Mouse (Mus musculus): Measurements from ENCODE around the gene Rhoq. TPM values are rescaled to one million over a fixed set of nuclear protein-coding genes. Genes with fewer than 3 reads are reported as not detected.

Gene Rhoq
- polyA plus RNA-seq, 1 experiment from 2014 or later, result 13.0 TPM

- WGBS, result 43% methylated on average over 7 of the region's 7 CpGs
These were observed 24.2 kb upstream of the Rhoq start for GRCm38 (mm10) chr17:86938683-86939082.

DNA sequence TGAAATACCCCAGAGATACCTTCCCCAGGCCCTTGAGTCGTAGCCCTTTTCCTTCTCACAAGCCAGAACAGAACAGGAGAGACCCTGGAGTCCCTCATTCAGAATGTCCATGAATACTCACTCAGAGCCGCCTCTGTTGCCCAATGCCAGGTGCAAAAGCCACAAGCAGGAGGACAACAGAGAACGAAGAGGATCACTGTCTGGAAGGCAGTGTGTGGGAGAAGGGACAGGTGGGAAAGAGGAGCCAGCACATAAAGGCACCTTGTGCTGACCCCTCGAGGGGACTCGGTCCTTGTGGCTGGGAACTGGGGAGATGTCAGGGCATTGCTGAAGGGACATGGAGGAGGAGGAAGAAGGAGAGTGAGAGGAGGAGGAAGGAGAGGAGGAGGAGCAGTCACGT, 20.8 kb upstream of the Rhoq start:
- Histone ChIP-seq H3K4me2 (no peak overlapping the region), H3K4me1 (peaks cover 12% of the 10 kb centered on the region), H3K36me3 (no peaks in the 10 kb centered on the region), H3K4me3 (no peak overlapping the region), H3K27ac (no peak overlapping the region), H3K9me3 (no peaks in the 10 kb centered on the region), H3K27me3 (no peaks in the 10 kb centered on the region), H3K9ac (no peak overlapping the region)
- no peak for ATAC-seq (ENCODE audit: borderline replicate concordance, extremely low read depth, low FRiP score, low TSS enrichment)
- 63% methylated on average over 6 of the region's 6 CpGs for WGBS

More at GRCm38 (mm10) chr17:86938683-86939082, 24.2 kb upstream of the Rhoq start:
- no peak overlapping the region for H3K4me3 ChIP-seq
- H3K9ac ChIP-seq, result no peak overlapping the region
- ATAC-seq (ENCODE audit: borderline replicate concordance, extremely low read depth, low FRiP score, low TSS enrichment), result no peak
- H3K9me3 ChIP-seq, result no peaks in the 10 kb centered on the region
- no peaks in the 10 kb centered on the region; the same call in none of the 2 replicates for H3K27me3 ChIP-seq
- peaks cover 15% of the 10 kb centered on the region for H3K4me1 ChIP-seq
- H3K27ac ChIP-seq, result no peak overlapping the region
- H3K36me3 ChIP-seq, result no peaks in the 10 kb centered on the region
- H3K4me2 ChIP-seq, result no peak overlapping the region

DNA sequence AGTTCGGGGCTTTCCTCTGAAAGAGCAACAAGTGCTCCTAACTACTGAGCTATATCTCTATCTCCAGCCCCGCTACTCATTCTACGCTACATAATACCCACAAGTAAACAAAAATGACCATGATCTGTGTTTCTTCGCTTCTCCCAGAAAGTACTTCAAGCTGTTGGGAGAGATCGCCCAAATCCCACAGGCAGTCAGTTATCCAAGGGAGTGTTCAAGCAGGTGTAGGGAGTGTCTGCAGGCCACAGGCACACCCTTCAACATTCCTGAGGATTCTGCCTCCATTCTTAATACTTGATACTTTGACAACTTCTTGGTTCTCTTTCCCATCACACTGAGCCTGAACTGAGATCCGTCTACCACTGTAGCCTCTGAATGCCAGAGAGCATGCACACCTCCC, 19.7 kb upstream of the Rhoq start:
- 70% methylated on average over 6 of the region's 6 CpGs for WGBS
- ATAC-seq (ENCODE audit: borderline replicate concordance, extremely low read depth, low FRiP score, low TSS enrichment), result no peak
- peaks cover 3% of the 10 kb centered on the region; the same call in 1 of the 2 replicates for H3K4me1 ChIP-seq

GRCm38 (mm10) chr17:86946078-86946477, 16.8 kb upstream of the Rhoq start:
- Histone ChIP-seq H3K4me3 (no peak overlapping the region), H3K27me3 (no peaks in the 10 kb centered on the region), H3K36me3 (no peaks in the 10 kb centered on the region), H3K4me1 (no peaks in the 10 kb centered on the region), H3K4me2 (no peak overlapping the region), H3K9ac (no peak overlapping the region), H3K27ac (no peak overlapping the region), H3K9me3 (no peaks in the 10 kb centered on the region)
- no peak for ATAC-seq (ENCODE audit: borderline replicate concordance, extremely low read depth, low FRiP score, low TSS enrichment)
- WGBS, result 48% methylated on average over 4 of the region's 4 CpGs

More for the DNA sequence above, 19.7 kb upstream of the Rhoq start:
- no peaks in the 10 kb centered on the region for H3K27me3 ChIP-seq
- H3K4me3 ChIP-seq, result no peak overlapping the region
- no peak overlapping the region for H3K4me2 ChIP-seq
- H3K9ac ChIP-seq, result no peak overlapping the region
- no peak overlapping the region for H3K27ac ChIP-seq
- H3K9me3 ChIP-seq, result no peaks in the 10 kb centered on the region
- H3K36me3 ChIP-seq, result no peaks in the 10 kb centered on the region

DNA sequence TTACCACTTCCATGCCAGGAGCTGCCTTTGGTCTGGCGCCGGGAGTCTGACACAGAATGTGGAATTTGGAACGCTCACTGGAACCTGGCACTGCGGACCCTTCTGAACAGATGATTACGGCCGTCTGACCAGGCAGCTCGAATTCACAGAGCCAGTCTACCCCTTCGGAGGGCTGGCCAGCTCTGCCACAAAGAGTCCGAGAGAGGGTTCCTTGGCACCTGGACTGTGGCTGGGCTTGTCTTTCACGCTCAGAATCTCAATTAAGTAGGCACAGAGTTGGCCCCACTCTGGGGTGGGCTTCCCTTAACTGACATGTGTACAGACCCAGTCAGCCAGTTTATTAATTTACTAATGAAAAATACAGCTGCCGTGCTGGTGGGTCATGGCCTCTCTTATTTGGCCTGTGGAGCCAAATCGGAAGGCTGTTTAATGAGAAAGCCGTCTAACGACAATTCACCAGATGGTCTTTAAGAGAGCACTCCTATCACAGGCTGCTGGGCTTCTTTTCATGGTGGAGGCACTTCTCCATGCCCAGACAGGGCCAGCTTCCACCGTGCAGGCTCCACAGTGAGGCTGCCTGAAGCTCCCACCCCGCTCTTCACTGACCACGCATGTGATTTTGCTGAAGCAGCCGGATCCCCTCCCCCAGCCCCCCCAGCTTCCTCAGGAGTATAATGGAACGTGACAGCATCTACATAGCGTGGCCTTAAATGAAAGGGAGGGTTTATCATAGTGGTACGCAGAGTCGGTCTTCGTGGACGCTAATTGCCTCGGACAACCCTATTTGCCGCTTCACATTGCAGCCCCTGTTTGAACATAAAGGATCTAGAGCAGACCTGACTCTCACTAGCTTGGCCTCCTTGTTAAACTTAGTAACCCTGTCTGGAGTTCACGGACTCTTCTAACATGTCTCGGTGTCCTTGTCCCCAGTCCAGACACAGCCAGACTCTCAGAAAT, 14.8 kb upstream of the Rhoq start, which contains the start of gene Atp6v1e2:
TSS of gene Atp6v1e2 (minus strand) at position 58 of the 957 bp plus-strand sequence.
- Histone ChIP-seq H3K9me3 (no peaks in the 10 kb centered on the region), H3K36me3 (no peaks in the 10 kb centered on the region), H3K9ac (no peak within 1 kb of the TSS), H3K27me3 (no peaks in the 10 kb centered on the region), H3K4me3 (no peak within 1 kb of the TSS), H3K4me1 (no peaks in the 10 kb centered on the region), H3K4me2 (no peak within 1 kb of the TSS), H3K27ac (no peak within 1 kb of the TSS)
- ATAC-seq (ENCODE audit: borderline replicate concordance, extremely low read depth, low FRiP score, low TSS enrichment), result no peak
- 80% methylated on average over 28 of the region's 28 CpGs for WGBS

DNA sequence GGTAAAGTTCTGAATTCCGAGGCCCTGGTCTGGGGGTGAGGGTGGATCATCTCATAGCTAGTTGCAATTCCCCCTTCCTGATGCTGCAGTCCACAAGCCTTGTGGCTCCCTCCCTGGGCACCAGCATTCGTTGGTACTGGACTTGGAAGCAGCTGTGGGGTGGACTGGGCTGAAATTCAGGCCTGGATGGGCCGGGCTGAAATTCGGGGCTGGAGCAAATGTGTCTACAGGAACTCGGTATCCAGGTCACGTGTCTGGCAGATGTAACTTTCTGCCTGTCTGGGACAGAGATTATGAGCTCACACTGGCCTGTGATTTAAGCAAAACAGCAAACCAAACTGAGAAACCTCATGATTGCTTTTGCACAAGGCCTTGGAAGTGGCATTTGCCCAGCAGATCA, 14.1 kb upstream of the Rhoq start:
- ATAC-seq (ENCODE audit: borderline replicate concordance, extremely low read depth, low FRiP score, low TSS enrichment), result no peak
- no peaks in the 10 kb centered on the region for H3K27me3 ChIP-seq
- no peak overlapping the region for H3K27ac ChIP-seq
- no peak overlapping the region for H3K4me2 ChIP-seq
- H3K9ac ChIP-seq, result no peak overlapping the region
- no peaks in the 10 kb centered on the region for H3K9me3 ChIP-seq
- H3K36me3 ChIP-seq, result no peaks in the 10 kb centered on the region
- no peak overlapping the region for H3K4me3 ChIP-seq
- WGBS, result 57% methylated on average over 6 of the region's 6 CpGs
- H3K4me1 ChIP-seq, result no peaks in the 10 kb centered on the region

- Histone ChIP-seq H3K9me3 (no peaks in the 10 kb centered on the region), H3K4me3 (no peak overlapping the region), H3K27ac (no peak overlapping the region), H3K4me2 (no peak overlapping the region), H3K9ac (no peak overlapping the region), H3K4me1 (peaks cover 22% of the 10 kb centered on the region), H3K36me3 (no peaks in the 10 kb centered on the region), H3K27me3 (no peaks in the 10 kb centered on the region)
- ATAC-seq (ENCODE audit: borderline replicate concordance, extremely low read depth, low FRiP score, low TSS enrichment), result no peak
- WGBS, result 83% methylated on average over 5 of the region's 5 CpGs
These were observed 5.6 kb upstream of the Rhoq start for GRCm38 (mm10) chr17:86957239-86957638.

- 68% methylated on average over 14 of the region's 14 CpGs for WGBS
- ATAC-seq (ENCODE audit: borderline replicate concordance, extremely low read depth, low FRiP score, low TSS enrichment), result no peak
These were observed 4.9 kb upstream of the Rhoq start for GRCm38 (mm10) chr17:86957968-86958367.

GRCm38 (mm10) chr17:86961301-86961841, 1.5 kb upstream of the Rhoq start:
- no peak for ATAC-seq (ENCODE audit: borderline replicate concordance, extremely low read depth, low FRiP score, low TSS enrichment)
- H3K4me1 ChIP-seq, result peaks cover 42% of the 10 kb centered on the region
- H3K9me3 ChIP-seq, result no peaks in the 10 kb centered on the region
- no peak overlapping the region for H3K9ac ChIP-seq
- peak overlapping the region; percentile 92 for H3K4me2 ChIP-seq
- no peak overlapping the region for H3K4me3 ChIP-seq
- no peaks in the 10 kb centered on the region for H3K36me3 ChIP-seq
- H3K27me3 ChIP-seq, result no peaks in the 10 kb centered on the region
- WGBS, result 42% methylated on average over 8 of the region's 8 CpGs
- peak overlapping the region; percentile 91 for H3K27ac ChIP-seq

More at GRCm38 (mm10) chr17:86957968-86958367, 4.9 kb upstream of the Rhoq start:
- peaks cover 26% of the 10 kb centered on the region for H3K4me1 ChIP-seq
- H3K27me3 ChIP-seq, result no peaks in the 10 kb centered on the region
- no peaks in the 10 kb centered on the region for H3K36me3 ChIP-seq
- no peaks in the 10 kb centered on the region for H3K9me3 ChIP-seq
- no peak overlapping the region for H3K4me2 ChIP-seq
- H3K9ac ChIP-seq, result no peak overlapping the region
- no peak overlapping the region for H3K4me3 ChIP-seq
- no peak overlapping the region for H3K27ac ChIP-seq

DNA sequence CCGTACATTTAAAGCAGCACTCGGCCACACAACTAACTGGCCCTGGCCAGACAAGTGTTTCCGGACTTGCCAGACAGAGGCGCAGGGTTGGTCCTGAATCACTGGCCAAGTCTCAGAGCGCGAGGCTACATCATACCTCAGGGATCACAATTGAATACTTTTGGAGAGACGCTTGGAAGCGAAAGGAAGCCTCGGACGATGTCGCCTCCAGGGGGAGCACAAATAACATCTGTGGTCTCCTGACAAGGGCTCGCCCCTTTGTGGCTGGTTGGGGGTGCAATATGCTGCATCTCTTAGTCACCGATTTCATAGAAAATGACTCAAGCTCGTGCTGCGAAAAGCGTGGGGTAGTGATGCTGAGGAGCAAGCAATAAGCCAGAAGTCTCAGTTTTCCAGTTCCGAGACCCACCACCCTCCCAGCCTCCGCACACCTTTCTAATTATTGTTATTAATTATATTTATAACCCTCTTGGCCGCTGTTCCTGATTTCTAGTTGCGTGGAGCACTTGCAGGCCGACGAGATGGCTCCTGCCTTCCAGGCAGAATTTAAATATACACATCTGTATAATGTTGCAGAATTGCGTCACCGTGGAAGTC, 487 bp upstream of the Rhoq start:
- H3K4me1 ChIP-seq, result peaks cover 42% of the 10 kb centered on the region
- H3K36me3 ChIP-seq, result no peaks in the 10 kb centered on the region
- WGBS, result under 1% methylated on average over 24 of the region's 24 CpGs
- H3K4me2 ChIP-seq, result peak overlapping the region; percentile 92
- peak; percentile 41 for ATAC-seq (ENCODE audit: borderline replicate concordance, extremely low read depth, low FRiP score, low TSS enrichment)
- peak overlapping the region; percentile 88 for H3K9ac ChIP-seq
- no peaks in the 10 kb centered on the region for H3K9me3 ChIP-seq
- H3K27ac ChIP-seq, result peak overlapping the region; percentile 91
- H3K27me3 ChIP-seq, result no peaks in the 10 kb centered on the region
- peak overlapping the region; percentile 89 for H3K4me3 ChIP-seq

GRCm38 (mm10) chr17:86963586-86963902, 662 bp downstream of the Rhoq start:
- Histone ChIP-seq H3K27me3 (no peaks in the 10 kb centered on the region), H3K9me3 (no peaks in the 10 kb centered on the region), H3K4me3 (peak overlapping the region; percentile 89), H3K36me3 (no peaks in the 10 kb centered on the region), H3K9ac (peak overlapping the region; percentile 88), H3K4me1 (peaks cover 42% of the 10 kb centered on the region), H3K4me2 (peak overlapping the region; percentile 92), H3K27ac (peak overlapping the region; percentile 91)
- no peak; the same call in 1 of the 2 replicates for ATAC-seq (ENCODE audit: borderline replicate concordance, extremely low read depth, low FRiP score, low TSS enrichment)
- under 1% methylated on average over 19 of the region's 26 CpGs for WGBS

- Histone ChIP-seq H3K4me2 (peak overlapping the region; percentile 92), H3K9me3 (no peaks in the 10 kb centered on the region), H3K4me1 (peaks cover 42% of the 10 kb centered on the region), H3K27ac (peak overlapping the region; percentile 91), H3K36me3 (no peaks in the 10 kb centered on the region), H3K27me3 (no peaks in the 10 kb centered on the region), H3K4me3 (peak overlapping the region; percentile 89), H3K9ac (peak overlapping the region; percentile 88)
- ATAC-seq (ENCODE audit: borderline replicate concordance, extremely low read depth, low FRiP score, low TSS enrichment), result no peak
- 1% methylated on average over 6 of the region's 6 CpGs for WGBS
These were observed 1.2 kb downstream of the Rhoq start for GRCm38 (mm10) chr17:86964041-86964440.
